Mouse (Mus musculus): ENCODE measurements at regions not wholly inside any gene's neighbourhood (a gene's known extent, or its start where the extent isn't known, plus 50 kb on each side); places are given as distances from the start of the nearest gene placed in this dataset.
A peak's percentile ranks its signal among the peaks of the same experiment; 100 is the strongest.

- DNase-seq (ENCODE audit: low spot score), result no peak
Observed at GRCm38 (mm10) chr1:153962161-153962720, 62.2 kb upstream of the Teddm2 start.

DNA sequence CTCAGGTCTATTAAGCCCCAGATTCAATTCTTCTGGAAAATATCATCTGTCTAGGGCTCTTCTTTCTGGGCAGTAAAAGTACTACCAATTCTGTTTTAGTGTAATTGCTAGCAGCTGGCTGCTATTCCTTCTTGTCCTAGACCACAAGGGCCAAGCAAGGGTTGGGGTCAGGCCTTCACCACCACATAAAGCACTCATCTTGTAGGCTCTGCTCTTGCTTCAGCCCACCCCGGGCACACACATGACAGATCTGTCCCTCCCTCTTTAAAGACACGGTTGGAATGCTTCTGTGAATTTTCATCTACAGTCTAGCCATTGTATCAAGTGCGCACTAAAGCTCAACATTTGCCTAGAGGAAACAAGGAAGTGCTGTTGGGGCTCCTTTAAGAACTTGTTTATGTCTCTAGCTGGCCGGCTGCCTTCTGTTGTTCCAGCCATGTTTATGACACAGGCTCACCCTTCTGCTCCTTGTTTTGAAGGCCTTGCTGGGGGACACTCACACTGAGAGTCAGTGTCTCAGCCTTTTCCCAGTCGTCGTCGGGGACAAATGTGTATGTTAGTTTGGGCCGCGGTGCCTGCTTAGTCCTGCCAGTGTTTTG lies 63.8 kb upstream of the Teddm2 start:
- no peak for DNase-seq (ENCODE audit: low spot score)

DNA sequence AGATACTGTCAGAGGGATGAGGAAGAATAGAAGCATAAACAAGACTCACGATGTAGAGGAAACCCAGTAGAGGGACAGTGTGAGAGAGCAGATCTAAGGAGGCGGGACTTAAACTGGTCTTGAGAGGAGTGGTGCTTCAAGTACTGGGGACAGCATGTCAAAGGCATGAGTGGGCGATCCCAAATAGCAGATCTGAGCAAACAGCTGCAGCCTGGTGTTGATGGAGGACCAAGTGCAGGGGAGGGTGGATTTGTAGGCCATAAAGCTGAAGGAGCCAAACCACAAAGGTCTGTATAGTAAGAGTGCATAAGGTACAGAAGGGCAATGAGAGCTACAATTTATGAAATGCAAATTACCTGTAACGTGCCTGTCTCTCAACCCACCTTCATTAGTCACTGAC lies 69.4 kb upstream of the Teddm2 start:
- no peak for DNase-seq (ENCODE audit: low spot score)

DNA sequence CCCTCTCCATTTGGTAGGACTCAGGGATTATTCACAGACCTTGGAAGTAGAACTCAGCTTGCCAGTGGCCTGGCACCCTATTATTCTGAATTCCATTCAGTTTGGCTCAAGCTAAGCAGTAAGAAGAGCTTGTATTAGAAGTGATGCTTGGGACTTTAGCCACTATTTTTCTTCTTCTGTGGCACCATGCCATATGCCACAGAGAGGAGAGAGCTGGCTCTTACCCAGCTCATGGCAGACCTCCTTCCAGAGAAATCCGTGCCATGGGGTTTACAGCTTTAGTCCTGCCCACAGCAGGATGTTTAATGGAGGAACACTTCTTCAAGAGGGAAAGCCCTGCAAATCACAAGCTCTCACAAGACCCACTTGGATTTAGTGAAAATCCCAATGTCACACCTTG lies 74.3 kb upstream of the Teddm2 start:
- DNase-seq (ENCODE audit: low spot score), result no peak

DNA sequence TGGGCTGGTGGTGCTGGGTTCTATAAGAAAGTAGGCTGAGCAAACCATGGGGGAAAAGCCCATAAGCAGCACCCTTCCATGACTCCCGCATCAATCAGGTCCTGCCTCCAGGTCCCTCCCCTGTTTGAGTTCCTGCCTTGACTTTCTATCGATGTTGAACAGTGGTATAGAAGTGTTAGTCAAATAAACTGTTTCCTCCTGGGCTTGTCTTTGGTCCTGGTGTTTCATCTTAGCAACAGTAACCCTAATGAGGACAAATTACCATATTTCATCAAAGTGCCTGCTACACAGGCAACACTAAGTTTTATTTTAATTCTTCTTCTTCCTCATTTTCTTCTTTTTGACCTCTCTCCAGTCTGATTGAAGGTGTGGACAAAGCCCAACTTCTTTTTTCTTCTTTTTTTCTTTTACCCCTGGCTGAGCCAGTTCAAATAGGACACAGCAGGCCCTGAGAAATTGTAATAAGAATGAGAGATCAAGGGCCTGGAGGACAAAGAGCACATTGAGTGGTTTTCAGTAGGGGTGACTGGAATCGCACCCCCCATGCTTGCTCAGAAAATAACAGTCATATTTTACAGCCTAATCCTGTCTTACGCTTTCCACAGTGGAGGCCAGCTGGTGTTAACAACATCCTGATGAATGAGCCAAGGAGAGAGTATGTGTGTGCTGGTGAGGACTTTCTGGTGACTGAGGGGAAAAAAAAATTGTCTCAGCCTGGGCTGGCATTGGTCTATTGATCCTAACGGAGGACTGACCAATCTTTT lies 78.1 kb upstream of the Teddm2 start:
- no peak for DNase-seq (ENCODE audit: low spot score)

DNA sequence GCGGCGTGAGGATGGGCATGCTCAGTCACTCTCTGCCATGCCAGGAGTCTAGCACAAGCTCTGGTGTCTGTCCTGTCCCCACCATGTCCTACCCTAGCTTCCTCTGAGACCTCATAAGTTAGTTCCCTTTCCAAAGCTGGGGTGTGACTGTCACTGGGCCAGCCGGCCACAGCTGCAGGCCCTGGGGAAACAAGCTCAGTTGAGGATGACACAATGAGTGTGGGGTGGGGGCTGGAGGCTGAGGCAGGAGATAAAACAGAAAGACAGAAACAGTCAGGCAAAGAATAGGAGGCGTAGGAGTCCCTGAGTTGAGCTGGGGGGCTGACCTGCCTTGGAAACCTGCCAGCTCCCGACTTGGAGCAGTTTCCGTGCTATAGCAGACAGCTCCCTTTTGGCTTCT lies 80.9 kb upstream of the Teddm2 start:
- DNase-seq (ENCODE audit: low spot score), result no peak

DNA sequence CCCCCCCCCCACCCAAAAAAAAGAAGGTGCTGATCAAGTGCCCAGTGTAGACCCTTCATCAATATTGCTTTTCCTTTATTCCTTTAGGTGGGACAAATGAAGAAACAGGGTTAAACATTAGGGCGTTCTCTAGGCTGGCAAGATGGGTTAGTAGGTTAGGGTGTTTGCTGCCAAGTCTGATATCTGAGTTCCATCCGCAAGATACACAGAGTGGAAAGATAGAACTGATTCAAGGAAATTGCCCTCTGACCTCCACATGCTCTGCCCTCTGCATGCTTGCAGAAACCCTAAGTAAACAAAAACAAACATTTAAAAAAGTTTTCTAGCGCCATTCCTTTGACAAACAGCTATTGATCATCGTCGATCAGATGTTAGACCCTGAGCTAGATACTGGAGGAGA lies 85.6 kb upstream of the Teddm2 start:
- no peak for DNase-seq (ENCODE audit: low spot score)

- DNase-seq (ENCODE audit: low spot score), result no peak
Observed at GRCm38 (mm10) chr1:153986632-153987031, 86.6 kb upstream of the Teddm2 start.

DNA sequence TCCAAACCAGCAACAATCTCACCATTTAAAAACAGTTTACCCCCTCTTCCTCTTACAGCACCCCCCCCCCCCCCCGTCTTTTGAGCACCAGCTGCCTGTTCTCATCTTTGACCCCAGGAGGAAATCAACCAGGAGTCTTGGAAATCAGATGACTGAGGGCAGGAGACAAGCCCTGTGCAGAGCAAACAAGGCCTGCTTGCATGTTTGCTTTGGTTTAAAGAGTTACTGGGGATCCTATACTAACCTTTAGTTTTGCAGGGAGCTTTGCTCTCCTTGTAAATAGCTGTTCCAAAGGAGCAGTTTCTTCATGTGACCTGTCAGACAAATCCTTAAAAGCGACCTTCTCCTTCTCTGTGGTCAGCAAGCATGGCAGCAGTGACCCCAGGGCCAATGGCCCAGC lies 88.3 kb upstream of the Teddm2 start:
- no peak for DNase-seq (ENCODE audit: low spot score)

DNA sequence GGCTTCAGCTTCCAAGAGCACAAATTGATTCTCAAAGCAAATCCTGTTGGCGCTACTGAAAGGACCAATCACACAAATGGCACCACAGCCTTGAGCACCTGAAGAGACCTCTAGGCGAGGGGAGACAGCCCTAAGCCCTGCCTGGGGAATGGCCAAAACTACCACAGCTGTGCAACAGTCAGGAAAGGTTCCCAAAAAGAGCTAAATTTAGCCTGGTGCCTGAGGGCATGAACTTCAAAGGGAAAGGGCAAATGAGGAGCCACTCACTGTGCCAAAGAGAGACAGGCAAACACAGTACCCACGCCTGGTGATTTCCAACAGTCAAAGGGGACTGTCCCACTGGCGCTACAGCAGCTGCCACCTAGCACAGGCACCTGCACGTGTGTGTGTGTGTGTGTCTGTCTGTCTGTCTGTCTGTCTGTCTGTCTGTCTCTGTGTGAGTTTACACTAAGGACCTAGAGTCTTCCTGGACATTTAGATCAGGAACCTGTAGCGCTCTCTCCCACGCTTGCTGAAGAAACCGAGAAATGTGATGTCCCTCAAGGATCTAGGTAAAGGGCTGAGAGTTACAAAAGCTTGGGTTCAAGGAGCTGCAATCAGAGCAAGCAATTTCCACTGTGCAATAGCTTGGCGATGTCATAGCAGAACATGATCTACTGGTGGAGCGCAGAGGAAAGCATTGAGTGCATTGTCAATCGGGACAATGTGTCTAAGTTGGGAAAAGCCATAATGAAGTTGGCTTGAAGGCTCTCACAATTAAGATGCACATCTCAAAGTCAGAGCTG lies 90.8 kb upstream of the Teddm2 start:
- no peak for DNase-seq (ENCODE audit: low spot score)

GRCm38 (mm10) chr1:153992466-153992865 lies 92.4 kb upstream of the Teddm2 start:
- no peak for DNase-seq (ENCODE audit: low spot score)

DNA sequence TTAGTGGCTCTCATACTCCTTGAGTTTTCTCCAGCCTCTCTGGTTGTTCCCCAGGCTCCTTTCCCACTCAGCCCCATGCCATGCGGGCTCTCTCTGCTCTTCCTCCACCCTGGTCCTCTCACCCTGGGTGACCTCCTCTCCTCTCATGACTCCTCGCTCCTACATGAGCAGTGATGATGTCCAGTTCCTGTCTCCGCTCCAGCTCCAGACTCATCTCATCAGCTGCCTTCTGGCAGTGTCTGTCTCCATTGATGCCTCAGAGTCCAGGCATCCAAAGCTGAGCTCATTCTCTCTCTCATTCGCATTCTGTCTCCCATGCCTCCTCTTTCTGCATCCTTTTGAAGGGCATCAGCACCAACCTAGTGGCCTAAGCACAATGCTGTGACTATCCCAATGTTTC lies 94.8 kb upstream of the Teddm2 start:
- DNase-seq (ENCODE audit: low spot score), result no peak

- DNase-seq (ENCODE audit: low spot score), result no peak
Observed at GRCm38 (mm10) chr1:153997201-153998181, 97.5 kb upstream of the Teddm2 start.

DNA sequence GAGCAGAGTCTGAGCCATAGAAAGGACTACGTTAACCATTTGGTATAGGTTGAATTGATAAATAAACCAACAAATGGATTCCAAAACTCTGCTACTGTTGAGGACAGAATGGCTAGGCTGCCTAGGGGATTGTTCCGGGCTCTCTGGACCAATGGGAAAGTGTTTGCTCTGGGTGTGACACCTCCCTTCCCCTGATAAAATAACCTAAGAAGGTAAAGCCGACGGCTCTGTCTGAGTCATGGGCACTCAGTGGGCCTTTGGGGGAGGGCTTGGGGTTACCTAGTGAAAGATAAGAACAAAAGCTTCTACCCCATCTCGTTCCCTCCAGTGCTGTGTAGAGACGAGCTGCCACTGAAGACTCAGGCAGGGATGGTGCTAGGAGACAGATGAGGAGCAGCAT lies 99.7 kb upstream of the Teddm2 start:
- DNase-seq (ENCODE audit: low spot score), result no peak

DNA sequence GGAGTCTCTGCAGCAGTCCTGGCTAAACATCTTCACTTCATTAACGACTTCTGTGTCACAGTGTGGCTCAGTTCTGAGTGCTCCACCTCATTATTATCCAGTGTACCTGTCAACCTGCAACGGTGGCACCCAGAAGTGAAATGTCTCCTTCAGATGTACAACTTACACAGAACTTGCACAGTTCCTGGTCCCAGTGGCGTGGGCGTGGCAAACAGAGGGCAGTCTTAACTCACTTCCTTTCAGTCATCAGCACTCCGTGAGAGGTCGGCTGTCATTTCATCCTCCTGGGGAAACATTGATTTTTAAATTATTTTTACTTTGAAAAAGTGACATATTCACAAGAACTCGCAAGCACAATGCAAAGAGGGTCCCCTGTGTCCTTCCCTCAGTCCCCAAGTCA lies 103.6 kb upstream of the Teddm2 start:
- DNase-seq (ENCODE audit: low spot score), result no peak

- no peak for DNase-seq (ENCODE audit: low spot score)
Observed at GRCm38 (mm10) chr1:154004647-154005046, 104.6 kb upstream of the Teddm2 start.

- DNase-seq (ENCODE audit: low spot score), result no peak
Observed at GRCm38 (mm10) chr1:154006055-154006454, 106.0 kb upstream of the Teddm2 start.

DNA sequence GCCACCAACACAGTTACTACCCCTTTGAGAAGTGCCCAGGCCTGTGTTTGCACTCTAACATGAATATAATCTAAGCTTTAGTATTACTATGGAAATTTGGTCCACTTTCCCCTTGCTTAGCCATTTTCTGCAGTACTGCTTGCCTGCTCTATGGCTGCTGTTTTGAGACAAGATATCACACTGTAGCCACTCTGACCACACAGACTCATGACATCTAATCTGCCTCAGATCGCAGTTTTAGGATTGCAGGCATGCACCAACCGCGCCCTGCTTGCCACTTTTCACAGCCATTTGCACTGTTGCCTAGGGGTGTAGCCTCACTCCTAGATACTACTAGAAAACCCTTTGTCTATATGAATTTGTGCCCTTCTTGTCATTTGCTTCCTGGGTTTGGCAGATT lies 107.4 kb upstream of the Teddm2 start:
- DNase-seq (ENCODE audit: low spot score), result peak; percentile 3

GRCm38 (mm10) chr1:154008593-154009310 lies 108.7 kb upstream of the Teddm2 start:
- DNase-seq (ENCODE audit: low spot score), result no peak

- no peak for DNase-seq (ENCODE audit: low spot score)
Observed at GRCm38 (mm10) chr1:154010681-154011080, 110.7 kb upstream of the Teddm2 start.

- no peak for DNase-seq (ENCODE audit: low spot score)
Observed at GRCm38 (mm10) chr1:154016516-154016915, 116.5 kb upstream of the Teddm2 start.
